Mouse (Mus musculus) left cerebral cortex, adult 8-10 months (tissue): ENCODE data around the gene Kcnmb4. TPM values are rescaled to one million over a fixed set of nuclear protein-coding genes. Genes with fewer than 3 reads are reported as not detected.
A peak's percentile ranks its signal among the peaks of the same experiment; 100 is the strongest.

Source experiments
- DNase-seq, 2 experiments: peaks; one replicate each; pipeline ENCODE4 v3.0.0; 2022; ENCODE audit warnings: low spot score in 2 of 2
- total RNA-seq, 4 experiments: library from RNA; stranded (reverse); gene quantifications; 2 replicates each; pipeline ENCODE4 v1.2.4; 2022

Kcnmb4 gene
- total RNA-seq, 4 experiments from 2014 or later, result 74.7 to 93.9 (median 85.3) TPM

DNA sequence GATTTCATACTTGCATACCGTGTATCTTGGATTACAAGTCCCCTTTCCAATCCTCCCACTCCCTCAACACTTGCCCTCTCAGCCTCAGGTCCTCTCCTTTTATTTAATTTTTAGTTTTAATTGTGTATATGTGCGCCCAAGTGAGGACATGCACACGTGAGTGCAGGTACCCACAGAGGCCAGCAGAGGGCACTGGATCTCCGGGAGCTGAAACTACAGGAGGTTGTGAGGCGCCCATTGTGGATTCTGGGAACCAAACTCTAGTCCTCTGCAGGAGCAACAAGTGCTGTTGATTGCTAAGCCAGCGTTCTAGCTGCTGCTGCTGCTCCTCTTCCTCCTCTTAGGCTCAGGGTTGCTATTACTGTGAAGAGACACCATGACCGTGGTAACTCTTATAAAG lies 20.9 kb downstream of the Kcnmb4 start:
- DNase-seq, result no peak

DNA sequence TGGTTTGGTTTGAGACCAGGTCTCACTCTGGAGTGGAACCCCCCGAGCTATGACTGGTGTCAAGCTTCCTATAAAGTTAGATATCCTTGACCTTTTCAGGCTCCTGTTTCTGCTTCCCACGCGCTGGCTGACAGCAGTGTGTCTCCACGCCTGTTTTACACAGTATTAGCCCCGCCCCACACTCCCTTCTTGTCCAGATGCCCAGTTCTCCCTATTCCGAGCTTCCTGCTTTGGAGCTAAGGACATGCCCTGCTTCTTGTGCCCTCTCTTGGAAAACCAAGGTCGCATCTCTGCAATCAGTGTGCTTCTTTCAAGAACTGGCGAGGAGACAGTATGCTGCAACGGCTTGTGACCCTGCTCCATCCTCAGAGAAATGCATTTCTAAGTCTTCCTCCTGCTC lies 23.1 kb downstream of the Kcnmb4 start:
- DNase-seq, result no peak

DNA sequence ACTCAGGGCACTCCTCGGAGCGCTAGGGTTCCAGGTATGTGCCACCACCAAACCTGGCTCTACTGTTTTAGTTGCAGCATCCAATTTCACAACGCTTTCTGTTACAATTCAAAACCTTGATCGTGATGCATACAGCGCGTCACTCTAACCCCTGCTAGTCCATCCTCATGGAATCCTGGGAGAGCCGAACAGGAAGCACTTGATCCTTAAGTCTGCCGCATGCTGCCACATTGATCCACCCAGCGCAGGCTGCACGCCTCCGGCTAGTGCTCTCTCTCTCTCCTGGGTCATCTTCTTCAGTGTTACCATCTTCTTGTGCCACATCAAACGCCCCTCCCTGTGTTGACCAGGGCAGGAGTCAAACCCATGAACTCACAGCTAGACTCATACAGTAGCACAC lies 25.5 kb downstream of the Kcnmb4 start:
- no peak for DNase-seq

DNA sequence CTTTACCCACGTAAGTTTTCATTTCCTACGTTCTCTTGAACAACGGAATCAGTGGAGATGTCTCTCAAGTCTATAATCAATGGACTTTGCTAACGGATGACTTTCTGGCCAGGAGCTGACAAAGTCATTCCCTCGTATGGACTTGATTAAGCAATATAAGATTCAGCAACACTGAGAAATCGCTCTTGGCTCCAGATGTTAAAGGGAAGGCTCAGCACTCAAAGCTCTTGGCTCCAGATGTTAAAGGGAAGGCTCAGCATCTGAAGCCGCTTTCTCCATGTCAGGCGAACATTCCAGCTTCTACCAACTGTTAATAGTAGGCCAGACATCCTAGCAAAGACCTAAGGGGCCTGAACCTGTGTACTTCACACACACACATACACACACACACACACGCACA lies 26.5 kb downstream of the Kcnmb4 start:
- DNase-seq, result no peak

DNA sequence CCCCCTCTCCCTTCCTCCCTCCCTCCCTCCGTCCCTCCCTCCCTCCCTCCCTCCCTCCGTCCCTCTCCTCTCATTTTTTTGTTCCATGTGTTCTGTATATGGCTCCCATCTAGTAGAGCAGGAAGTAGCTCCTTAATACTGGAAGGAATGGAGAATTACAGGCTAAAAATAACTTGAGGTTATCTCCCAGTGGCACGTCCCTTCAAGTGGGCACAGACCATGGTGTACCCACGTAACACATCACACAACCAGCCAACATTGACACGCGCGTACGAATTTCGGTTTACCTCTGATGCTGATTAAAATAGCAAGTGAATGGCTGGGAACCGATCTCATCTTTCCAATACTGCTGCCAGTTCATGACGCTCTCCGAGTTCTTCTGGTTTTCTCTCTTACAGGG lies 27.6 kb downstream of the Kcnmb4 start:
- no peak for DNase-seq

DNA sequence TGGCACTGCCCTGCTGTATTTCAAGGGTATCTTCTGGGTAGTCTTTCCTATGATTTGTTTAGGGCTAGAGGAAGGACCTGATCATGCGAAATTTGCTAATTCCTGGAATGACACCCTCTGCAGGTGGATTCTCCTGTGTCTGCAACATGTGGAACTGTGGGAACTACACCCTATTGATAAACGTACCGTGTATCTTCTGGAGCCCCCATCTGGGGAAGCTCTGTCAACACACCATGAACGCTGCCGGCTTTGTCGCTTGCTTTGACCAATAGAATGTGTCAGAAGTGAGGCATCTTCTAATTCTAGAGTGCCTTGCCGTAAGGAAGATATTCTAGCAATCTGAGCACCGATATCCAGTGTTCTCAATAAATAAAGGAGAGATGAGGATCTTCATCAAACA lies 28.9 kb downstream of the Kcnmb4 start:
- DNase-seq, result no peak

DNA sequence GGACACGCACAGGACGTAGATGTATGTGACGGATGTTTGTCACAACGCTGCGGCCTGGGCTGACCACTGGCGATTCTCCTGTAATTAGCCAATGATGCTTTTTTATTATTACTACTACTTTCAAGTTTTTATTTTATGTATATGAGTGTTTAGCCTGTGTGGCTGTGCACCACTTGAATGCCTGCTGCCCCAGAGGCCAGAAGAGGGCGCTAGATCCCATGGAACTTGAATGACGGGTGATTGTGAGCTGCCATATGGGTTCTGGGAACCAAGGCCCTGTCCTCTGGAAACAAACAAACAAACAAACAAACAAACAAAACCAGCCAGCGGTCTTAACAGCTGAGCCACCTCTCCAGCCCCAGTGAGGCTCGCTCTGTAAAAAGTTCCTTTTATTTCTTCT lies 29.3 kb downstream of the Kcnmb4 start:
- DNase-seq, result no peak

DNA sequence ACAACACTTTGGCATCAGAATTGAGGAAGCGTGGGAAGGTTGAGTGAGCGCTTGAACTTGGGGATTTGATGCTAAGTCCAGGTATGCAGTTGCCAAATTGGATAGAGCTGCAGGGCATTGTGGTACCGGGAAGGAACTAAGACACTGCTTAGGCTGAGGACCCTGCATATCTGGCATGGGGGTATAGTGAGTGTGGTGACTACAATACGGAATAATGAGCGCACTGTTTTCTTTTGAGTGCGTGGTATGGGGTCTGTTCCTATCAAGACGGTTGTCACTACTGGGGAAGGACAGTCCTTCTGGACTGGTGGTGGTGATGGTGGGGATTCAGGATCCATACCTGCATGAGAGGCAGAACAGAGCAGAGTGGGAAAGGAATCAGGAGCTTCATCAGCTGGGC lies 32.7 kb downstream of the Kcnmb4 start:
- no peak for DNase-seq

DNA sequence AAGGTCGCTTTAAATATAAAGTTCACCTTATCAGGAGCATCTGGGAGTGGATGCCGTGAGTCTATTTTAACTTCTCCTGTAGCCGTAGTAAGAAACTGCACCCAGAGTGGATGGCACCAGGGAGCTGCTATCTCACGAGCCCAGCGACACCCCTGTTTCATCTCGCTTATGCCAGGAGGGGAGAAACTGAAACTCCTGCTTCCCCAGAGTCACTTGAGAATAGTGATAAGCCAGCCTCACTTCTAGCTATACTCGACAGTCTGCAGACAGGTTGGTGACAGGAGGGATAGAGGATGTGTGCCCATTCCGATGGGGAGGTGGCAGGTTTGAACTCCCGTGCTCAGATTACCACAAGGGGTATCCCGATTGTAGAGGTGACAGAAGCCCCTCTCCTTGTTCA lies 33.6 kb downstream of the Kcnmb4 start:
- DNase-seq, result no peak

DNA sequence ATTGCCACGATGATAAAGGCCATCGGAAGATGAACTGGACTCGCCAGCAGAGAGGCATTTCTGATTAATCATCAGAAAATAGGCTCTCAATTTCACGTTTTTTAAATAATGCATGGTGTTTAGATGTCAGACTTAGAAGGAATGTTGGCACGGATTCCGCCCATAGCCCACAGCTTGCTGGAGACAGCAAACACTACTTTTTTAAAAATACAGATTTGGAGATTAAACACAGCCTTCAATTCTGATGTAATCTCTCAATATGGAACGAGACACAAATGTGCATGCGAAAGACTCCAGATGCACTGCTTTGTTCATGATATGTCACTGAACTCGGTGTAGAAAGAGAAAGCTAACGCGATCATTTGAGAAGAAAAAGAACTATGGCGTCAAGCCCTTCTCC lies 38.2 kb downstream of the Kcnmb4 start:
- DNase-seq, result no peak

DNA sequence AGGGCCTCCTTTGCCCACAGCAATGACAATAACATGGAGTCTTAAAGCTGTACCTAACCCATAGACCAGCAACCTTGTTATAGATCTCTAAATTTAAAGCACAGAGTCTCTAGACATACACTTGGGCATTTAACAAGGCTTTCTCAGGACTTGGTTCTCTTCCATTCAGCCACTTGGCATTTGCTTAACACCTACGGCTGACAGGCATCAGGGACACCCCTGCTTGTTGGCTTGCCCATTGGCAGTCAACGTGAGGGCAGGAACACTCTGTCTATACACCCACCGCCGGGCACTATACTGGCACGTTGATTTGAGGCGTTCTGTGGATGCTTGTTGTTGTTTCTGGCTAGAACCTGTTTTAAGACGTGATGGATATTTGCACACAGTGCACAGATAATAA lies 41.3 kb downstream of the Kcnmb4 start:
- DNase-seq, result no peak

DNA sequence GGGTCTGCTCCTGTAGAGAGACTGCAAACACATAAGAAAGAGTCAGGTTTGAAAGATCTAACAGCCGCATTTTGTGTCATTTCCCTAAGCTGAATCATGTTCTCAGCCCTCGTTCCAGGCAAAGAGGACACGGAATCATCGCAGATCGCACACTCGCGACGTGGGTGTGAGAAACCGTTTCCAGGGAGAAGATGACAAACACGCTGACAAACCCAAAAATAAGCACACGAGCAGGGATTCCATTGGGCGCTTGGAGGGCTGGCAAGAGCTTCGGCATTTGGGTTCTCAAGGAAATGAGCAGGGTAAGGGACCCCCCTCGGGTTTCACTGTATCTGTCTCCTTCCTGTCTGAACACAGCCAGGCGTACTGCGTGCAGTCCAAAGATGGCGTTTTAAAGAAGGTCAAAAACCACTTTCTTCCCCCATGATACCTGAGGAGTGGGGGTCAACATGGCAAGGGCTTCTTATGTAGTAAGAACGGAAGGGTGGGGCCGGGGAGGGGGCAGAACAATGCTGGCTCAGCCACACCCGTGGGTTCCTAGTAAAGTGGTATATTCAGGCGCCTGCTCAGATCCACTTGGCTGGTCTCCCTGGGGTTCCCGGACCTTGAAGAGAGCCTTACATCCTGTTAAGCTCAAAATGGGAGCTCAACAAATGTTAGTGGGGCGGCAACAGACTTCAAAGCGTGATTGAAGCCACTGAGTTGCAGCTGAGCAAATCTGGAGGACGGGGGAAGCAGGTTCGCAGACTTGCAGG lies 45.5 kb downstream of the Kcnmb4 start:
- peak; percentile 46 to 84 for DNase-seq

DNA sequence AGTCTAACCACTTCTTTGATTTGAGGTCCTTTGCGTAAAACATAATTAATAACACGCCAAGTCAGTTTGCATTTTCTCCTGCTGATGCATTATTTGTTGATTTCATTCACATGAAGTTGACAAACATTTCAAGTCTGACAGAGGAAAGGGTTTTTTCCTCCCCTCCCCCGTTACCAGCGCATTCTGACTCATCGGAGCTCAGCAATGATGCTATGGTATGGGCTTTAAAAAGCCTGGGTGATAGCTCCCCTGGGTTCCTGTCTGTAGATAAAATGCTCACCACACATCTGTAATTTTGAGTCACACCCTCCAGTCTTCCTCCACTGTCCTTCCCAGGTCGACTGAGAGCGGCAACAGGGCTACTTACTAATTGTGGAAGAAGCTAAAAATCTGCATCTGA lies 47.5 kb downstream of the Kcnmb4 start:
- no peak for DNase-seq

DNA sequence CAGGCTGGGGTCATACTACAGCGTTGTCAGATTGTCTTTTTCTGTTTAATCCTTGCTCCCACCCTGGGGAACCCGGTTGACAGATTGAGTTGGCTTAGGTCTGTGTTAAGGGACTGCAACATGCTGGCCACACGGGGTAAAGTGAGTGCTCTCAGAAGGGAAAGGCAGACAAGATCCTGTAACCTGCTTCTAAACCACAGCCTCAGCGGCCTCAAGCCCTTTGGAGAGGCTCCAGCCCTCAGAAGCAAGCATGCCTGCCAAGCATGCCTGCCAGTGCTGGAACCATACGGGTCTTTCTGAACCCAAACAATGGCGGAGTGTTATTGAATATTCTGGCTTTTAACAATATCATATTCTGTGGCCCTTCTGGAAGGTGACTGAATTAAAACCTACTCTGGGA lies 48.8 kb downstream of the Kcnmb4 start:
- DNase-seq, result no peak

DNA sequence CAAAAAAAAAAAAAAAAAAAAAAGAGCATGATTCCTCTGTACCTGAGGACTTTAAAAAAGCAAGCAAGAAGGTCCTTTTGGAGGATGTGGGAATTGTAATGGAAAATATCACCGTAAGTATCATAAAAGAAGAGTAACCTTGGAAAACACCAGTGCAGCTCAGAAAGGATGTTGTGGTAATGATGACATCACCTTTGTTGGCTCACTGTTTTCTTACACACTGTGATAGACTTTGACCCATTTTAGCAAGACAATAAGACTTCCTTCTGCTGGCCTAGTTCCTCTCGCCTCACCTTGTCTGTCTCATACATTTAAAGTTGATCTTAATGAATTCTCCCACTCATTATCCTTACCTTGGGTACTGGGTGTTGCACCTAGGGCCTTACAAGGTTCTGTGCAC lies 51.1 kb downstream of the Kcnmb4 start:
- no peak for DNase-seq

DNA sequence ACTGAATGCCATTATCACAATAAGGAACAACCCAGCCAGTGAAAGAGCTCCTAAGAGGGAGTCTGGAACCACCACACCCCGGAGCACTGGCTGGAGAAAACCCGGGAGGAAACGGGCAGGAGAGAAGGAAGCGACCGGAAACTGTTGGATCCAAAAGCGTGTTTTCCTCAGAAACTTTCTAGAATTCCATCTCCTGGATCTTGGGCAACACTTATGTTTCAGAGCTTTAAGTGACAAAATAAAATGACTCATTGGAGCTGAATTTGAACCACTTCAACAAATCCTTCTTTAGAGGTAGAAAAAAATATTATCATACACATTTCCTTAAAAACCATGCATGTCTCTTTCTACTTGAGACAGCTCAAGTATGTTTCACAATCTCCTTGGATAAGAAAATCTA lies 52.7 kb downstream of the Kcnmb4 start:
- DNase-seq, result no peak

DNA sequence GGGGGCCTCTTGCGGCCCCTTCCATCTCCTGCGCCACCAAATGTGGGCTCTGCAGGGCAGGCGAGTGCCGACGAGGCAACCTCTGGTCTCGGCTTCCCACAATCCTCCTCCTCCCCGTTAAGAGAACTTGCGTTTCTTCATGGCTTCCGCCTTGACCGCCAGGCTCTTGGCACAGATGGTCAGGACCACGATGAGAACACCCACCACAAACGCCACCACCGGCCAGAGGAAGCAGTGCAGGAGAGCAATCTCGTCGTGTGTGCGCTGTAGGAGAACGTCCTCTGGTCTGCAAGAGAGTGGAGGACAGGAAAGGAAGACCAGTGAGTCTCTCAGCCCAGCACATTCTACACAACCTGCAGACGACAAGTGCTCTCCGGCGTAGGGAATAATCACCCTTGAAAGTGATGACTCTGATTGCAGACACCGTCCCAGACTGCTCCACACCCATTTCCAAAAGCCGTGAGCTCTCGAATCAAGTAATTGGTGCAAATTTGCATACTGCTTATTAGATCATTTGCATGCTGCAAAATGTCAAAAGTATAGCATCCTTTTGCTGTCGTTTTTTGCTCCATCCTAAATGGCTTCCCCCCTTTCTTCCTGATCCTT lies 55.5 kb downstream of the Kcnmb4 start:
- DNase-seq, result no peak

DNA sequence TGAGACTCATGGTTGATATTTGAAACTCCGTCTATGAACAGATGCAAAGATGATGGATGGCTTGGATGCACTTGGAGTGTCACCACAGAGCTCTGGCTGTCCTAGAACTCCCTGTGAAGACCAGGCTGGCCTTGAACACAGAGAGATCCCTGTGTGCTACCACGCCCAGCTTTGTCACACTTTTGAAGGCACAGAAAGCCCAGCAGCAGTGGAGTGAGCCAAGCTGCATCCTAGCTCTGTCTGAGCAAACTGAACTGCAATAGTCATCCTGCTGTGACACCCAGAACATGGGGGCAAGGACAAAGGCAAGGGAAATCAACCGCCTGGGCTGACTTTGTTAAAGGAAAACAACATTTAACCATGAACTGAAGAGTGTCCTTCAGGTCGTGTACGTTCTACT lies 57.0 kb downstream of the Kcnmb4 start:
- DNase-seq, result no peak

DNA sequence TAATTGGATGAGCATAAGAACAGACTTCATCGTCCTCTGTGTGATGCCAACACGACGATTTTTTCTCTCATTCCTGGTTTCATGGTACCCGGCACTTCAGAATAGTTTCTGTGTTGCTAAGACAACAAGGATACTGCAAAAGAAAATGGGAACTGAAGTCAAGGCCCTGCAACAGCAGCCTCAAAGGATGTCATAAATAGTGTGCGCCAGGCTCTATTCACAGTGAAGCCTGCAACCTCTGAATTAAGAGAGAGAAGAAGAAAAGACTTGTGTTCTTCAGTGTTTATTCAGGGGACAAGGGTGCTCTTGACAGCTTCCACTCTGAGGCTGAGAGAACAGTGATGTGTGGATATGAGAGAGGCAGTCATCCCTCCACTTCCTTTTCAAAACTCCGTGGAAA lies 57.5 kb downstream of the Kcnmb4 start:
- DNase-seq, result no peak

DNA sequence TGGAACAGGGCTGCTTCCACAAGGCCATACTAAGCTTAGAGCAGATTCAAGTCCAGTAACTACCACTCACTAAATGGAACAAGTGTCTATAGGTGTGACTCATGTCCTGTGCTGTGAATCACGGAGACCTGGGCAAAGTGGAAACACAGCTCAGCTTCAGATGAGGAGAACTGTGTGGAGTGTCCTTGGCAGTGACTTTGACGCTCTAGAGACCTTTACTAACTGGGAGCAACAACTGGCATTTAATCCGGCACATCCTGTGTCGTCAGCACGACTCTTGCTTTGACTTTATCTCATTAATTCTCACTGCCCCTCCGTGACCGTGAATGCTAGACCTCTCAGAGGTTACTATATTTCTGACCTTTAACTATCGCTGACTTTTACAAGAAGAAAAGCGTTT lies 62.9 kb downstream of the Kcnmb4 start:
- DNase-seq, result no peak

DNA sequence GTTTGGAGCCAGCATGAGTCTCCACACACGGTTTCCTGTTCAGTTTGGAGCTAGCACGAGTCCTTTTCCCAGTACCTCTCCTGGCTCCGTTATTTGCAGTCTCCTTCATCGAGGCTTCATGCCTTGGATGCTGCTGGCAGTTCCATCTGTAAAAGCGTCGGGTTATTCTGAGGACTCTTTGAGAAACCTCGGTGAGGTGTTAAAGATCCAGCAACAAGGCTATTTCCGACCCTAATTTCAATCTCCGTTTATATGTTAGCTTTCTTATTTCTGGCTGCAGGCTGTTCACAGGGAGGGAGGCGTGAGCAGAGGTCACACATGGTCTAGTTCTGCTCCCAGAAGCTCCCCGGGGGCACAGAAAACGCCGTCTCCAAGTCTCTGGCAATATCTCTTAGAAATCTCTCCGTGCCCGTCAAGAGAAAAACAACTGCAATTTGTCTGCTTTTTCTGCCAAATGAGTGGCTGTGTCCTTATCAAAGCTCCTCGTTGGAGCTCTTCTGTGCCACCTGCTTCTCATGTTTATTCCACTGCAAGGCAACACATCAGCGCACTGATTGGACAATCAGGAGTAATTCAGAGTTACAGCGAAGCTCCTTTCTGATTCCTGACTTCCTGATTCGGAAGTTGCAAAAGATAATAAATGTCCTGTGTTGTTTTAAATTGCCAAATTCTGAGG lies 65.9 kb downstream of the Kcnmb4 start:
- DNase-seq, result no peak

DNA sequence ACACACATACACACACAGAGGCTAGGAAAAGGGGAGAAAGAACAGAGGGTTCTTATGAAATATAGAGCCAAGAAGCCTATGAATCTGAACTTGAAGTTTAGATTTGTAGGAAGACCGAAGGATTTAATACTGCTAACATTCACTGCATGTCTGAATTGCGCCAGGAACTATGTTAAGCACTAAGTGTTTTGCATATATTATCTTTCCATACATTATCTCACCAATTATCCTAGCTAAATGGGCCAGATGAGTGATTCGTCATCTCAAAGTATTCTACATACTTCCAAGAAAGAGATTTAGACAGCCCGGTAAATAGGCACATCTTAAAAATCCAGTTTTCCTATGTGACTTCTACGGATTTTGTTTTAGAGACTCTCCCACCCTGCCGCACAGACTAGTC lies 68.7 kb downstream of the Kcnmb4 start:
- DNase-seq, result no peak

DNA sequence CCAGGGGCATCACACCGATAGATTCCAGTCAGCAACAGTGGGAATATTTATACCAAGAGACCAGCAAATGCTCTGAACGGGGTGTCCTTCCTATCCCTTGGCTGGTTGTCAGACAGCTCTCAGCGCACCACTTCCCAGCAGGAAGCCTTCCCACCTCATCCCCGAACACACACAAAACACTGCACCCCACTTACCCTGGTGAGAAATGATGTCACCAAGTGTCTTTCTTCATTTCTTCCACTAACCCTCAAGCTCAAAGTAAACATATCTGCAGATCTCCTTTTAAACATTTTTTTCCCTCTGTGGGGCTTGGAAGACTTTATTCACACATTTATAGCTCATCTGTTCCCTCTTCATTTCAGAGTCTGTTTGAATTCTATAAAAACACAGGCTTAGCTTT lies 70.0 kb downstream of the Kcnmb4 start:
- peak in 1 of 2 experiments; percentile 48 for DNase-seq
